Mouse (Mus musculus): Measurements from ENCODE around the gene Zhx3. TPM values are rescaled to one million over a fixed set of nuclear protein-coding genes. Genes with fewer than 3 reads are reported as not detected.
A peak's percentile ranks its signal among the peaks of the same experiment; 100 is the strongest.

Gene Zhx3
- polyA plus RNA-seq, 1 experiment from 2014 or later = 9.8 TPM

DNA sequence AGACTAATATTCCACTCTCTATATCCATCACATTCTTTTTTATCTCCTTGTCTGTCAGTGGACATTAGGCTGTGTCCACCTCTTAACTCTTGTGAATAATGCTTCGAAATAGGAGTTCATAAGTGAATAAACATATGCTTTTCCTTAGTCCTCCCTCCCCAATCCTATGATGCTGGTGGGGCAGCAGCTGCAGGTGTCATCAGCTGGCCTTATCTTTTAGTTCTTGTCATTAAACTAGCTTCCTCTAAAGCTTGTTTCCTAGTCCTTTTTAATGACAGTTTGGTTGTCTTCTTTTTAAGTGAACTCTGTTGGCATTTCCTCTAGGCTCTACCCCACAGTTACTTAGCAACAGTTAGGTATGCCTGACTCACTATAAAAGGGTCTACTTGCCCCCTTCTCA is 83.8 kb downstream of the Zhx3 start:
- no peak overlapping the region for H3K4me2 ChIP-seq (replicated peaks; ENCODE audit: low read depth, low read length)
- WGBS = 78% methylated on average over 1 of the region's 1 CpGs
- no peak for ATAC-seq (ENCODE audit: insufficient number of reproducible peaks, insufficient read depth, low FRiP score, low read depth)

DNA sequence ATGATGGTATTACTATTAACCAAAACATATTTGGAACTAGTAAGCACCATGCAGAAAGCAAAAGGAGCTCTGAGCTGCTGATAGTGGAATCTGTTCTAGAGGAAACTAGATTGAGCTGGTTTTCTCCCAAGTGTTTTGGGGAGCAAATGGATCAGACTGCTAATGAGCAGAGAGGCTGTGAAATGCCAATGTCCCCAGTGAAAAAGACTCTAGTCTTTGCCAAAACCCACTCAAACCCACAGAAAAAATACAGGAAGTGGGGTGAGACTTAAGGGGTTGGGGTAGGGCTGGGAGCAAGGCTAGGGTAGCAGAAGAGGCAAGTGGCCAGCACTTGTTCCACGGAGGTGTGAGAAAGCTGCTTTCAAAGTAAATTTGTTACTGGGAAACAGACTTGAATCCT is 86.5 kb downstream of the Zhx3 start:
- no peak overlapping the region for H3K4me3 ChIP-seq (ENCODE audit: low read depth, low read length)
- no peak overlapping the region for H3K27ac ChIP-seq (ENCODE audit: low read length)
- H3K4me2 ChIP-seq (replicated peaks; ENCODE audit: low read depth, low read length) = no peak overlapping the region
- 79% methylated on average over 1 of the region's 1 CpGs for WGBS
- H3K27me3 ChIP-seq (ENCODE audit: control insufficient read depth, insufficient read depth, low read length) = no peaks in the 10 kb centered on the region
- H3K4me1 ChIP-seq (ENCODE audit: control insufficient read depth, insufficient read depth, low read length) = no peaks in the 10 kb centered on the region
- H3K9me3 ChIP-seq (ENCODE audit: control insufficient read depth, low read depth, low read length) = no peaks in the 10 kb centered on the region
- no peak for ATAC-seq (ENCODE audit: insufficient number of reproducible peaks, insufficient read depth, low FRiP score, low read depth)
- H3K9ac ChIP-seq (replicated peaks; ENCODE audit: low read depth, low read length) = no peak overlapping the region
- H3K36me3 ChIP-seq (ENCODE audit: control insufficient read depth, insufficient read depth, low read length) = no peaks in the 10 kb centered on the region; the same call in 1 of the 2 replicates

More for the DNA sequence above, 83.8 kb downstream of the Zhx3 start:
- Histone ChIP-seq H3K27ac (ENCODE audit: low read length) (no peak overlapping the region), H3K27me3 (ENCODE audit: control insufficient read depth, insufficient read depth, low read length) (no peaks in the 10 kb centered on the region), H3K9ac (replicated peaks; ENCODE audit: low read depth, low read length) (no peak overlapping the region), H3K36me3 (ENCODE audit: control insufficient read depth, insufficient read depth, low read length) (no peaks in the 10 kb centered on the region), H3K4me3 (ENCODE audit: low read depth, low read length) (no peak overlapping the region), H3K9me3 (ENCODE audit: control insufficient read depth, low read depth, low read length) (no peaks in the 10 kb centered on the region), H3K4me1 (ENCODE audit: control insufficient read depth, insufficient read depth, low read length) (no peaks in the 10 kb centered on the region)

DNA sequence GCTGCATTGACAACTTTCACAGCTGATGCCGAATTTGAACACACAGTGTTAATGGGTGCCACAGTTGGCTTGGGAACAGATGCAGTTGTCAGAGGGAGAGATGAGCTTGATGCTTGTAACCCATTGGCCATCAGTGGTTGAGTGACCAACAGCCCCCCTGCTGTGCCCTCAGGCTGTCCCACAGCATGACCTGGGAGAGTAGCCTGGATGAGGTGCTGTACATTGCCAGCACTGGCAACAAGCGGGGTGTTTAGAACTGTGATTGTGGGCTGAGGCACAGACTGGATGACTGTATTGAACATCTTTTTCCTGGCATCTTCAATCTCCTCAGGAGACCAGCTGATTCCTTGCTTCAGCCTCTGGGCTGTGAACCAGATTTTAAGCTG is 92.0 kb downstream of the Zhx3 start:
- no peak overlapping the region for H3K4me2 ChIP-seq (replicated peaks; ENCODE audit: low read depth, low read length)
- WGBS = 95% methylated on average over 2 of the region's 2 CpGs
- no peaks in the 10 kb centered on the region for H3K27me3 ChIP-seq (ENCODE audit: control insufficient read depth, insufficient read depth, low read length)
- no peaks in the 10 kb centered on the region for H3K4me1 ChIP-seq (ENCODE audit: control insufficient read depth, insufficient read depth, low read length)
- no peaks in the 10 kb centered on the region for H3K9me3 ChIP-seq (ENCODE audit: control insufficient read depth, low read depth, low read length)
- H3K4me3 ChIP-seq (ENCODE audit: low read depth, low read length) = no peak overlapping the region
- no peak overlapping the region for H3K27ac ChIP-seq (ENCODE audit: low read length)
- H3K36me3 ChIP-seq (ENCODE audit: control insufficient read depth, insufficient read depth, low read length) = no peaks in the 10 kb centered on the region; the same call in 1 of the 2 replicates
- no peak overlapping the region for H3K9ac ChIP-seq (replicated peaks; ENCODE audit: low read depth, low read length)
- ATAC-seq (ENCODE audit: insufficient number of reproducible peaks, insufficient read depth, low FRiP score, low read depth) = no peak

DNA sequence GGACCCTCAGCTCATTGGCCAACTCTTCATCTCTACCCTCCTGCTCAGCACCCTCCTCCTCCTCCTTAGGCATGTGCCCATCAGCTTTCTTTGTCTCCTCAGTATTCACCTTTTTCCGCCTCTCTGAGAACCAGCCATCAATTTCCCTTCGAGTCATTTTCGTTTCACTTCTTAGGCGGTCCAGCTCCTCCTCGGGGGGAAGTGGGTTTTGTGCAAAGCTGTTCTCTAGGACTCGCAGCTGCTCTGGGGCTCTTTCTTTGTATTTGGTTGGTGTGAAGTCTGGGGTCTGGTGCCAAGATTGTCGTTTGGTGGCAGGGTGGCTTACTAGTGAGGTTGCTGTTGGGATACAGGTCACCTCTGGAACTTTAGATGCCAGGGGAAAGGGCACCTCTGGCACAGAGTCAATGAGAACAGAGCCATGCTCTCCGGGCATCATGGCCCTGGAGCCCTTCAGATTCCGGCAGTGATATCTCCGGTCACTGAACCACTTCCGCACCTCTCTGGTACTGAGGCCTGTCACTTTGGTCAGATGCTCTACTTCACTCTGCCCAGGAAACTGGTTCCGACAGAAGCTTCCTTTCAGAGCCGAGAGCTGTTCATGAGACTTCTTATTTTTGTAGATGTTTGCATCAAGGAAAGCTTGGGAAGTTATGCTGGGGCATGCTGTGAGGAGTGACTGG is 92.5 kb downstream of the Zhx3 start:
- H3K27ac ChIP-seq (ENCODE audit: low read length) = no peak overlapping the region
- no peak for ATAC-seq (ENCODE audit: insufficient number of reproducible peaks, insufficient read depth, low FRiP score, low read depth)

DNA sequence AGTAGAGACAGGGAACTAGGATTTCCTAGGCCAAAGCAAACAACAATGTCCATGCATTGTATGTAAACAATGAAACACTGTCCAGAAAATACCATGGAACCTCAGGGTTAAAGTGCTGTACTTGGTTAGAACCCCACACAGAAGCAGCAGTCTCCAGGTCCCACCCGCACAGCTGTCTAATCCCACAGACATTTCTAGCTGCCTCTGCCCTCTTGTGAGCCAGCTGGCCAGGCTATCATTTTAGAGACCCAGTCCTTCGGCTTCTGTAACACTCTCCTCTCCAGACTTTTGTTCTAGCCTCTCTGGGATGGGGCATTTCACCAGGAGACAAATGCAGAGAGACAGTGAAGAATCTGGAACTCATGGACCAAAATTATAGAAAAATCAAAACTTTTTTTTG is 94.8 kb downstream of the Zhx3 start:
- Histone ChIP-seq H3K27ac (ENCODE audit: low read length) (no peak overlapping the region), H3K4me2 (replicated peaks; ENCODE audit: low read depth, low read length) (no peak overlapping the region), H3K9me3 (ENCODE audit: control insufficient read depth, low read depth, low read length) (no peaks in the 10 kb centered on the region), H3K4me1 (ENCODE audit: control insufficient read depth, insufficient read depth, low read length) (no peaks in the 10 kb centered on the region), H3K27me3 (ENCODE audit: control insufficient read depth, insufficient read depth, low read length) (no peaks in the 10 kb centered on the region), H3K4me3 (ENCODE audit: low read depth, low read length) (no peak overlapping the region), H3K9ac (replicated peaks; ENCODE audit: low read depth, low read length) (no peak overlapping the region), H3K36me3 (ENCODE audit: control insufficient read depth, insufficient read depth, low read length) (no peaks in the 10 kb centered on the region; the same call in 1 of the 2 replicates)
- WGBS = 81% methylated on average over 2 of the region's 2 CpGs
- no peak for ATAC-seq (ENCODE audit: insufficient number of reproducible peaks, insufficient read depth, low FRiP score, low read depth)

More for the DNA sequence above, 92.5 kb downstream of the Zhx3 start:
- Histone ChIP-seq H3K9me3 (ENCODE audit: control insufficient read depth, low read depth, low read length) (no peaks in the 10 kb centered on the region), H3K4me2 (replicated peaks; ENCODE audit: low read depth, low read length) (no peak overlapping the region), H3K4me1 (ENCODE audit: control insufficient read depth, insufficient read depth, low read length) (no peaks in the 10 kb centered on the region), H3K36me3 (ENCODE audit: control insufficient read depth, insufficient read depth, low read length) (no peaks in the 10 kb centered on the region; the same call in 1 of the 2 replicates), H3K4me3 (ENCODE audit: low read depth, low read length) (no peak overlapping the region), H3K27me3 (ENCODE audit: control insufficient read depth, insufficient read depth, low read length) (no peaks in the 10 kb centered on the region), H3K9ac (replicated peaks; ENCODE audit: low read depth, low read length) (no peak overlapping the region)
- WGBS = 87% methylated on average over 13 of the region's 13 CpGs

DNA sequence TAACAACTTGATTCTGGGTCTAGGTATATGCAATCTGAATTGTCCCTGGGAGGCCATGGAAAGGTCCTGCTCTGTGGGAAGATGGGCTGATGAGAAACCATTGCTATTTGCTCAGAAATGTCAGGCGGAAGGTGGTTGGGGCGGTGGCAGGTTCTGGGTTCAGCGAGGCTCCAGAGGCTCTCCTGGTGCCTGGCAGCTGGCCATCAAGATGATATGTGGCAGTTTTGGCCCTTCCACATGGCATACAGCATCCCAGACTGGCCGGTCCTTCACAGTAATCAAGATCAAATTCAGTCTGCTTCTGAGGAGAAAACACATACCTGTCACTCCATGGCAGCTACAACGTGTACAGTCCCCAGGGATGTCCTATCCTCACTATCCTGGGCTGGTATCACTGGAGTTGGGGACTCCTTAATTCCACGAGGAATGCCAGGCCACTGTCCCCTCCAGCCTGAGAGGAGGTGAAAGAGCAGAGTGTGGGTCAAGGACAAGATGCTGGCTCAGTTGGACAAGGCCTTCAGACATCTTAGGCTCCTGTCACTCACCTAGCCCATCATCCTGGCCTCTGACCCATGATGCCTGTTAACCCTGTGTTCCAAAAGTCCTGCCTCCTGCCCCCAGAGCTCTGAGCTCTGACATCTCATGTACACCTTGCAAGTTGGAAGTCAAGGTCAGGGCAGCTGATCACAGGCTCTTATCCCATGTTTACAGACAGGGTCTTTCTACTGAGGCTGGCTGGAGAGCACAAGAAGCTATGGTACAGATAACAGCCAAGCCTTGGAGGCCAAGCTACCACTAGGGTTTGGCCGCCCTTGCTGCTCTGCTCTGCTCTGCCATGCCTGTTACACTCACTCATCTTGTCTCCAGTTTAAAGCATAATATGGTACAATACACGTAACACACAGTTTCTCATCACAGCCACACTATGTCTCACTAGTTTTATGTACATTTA is 101.2 kb downstream of the Zhx3 start:
- no peak overlapping the region for H3K27ac ChIP-seq (ENCODE audit: low read length)
- no peak overlapping the region for H3K4me2 ChIP-seq (replicated peaks; ENCODE audit: low read depth, low read length)
- H3K9me3 ChIP-seq (ENCODE audit: control insufficient read depth, low read depth, low read length) = no peaks in the 10 kb centered on the region
- no peak overlapping the region for H3K9ac ChIP-seq (replicated peaks; ENCODE audit: low read depth, low read length)
- ATAC-seq (ENCODE audit: insufficient number of reproducible peaks, insufficient read depth, low FRiP score, low read depth) = peak; percentile 35; the same call in 1 of the 2 replicates
- H3K27me3 ChIP-seq (ENCODE audit: control insufficient read depth, insufficient read depth, low read length) = no peaks in the 10 kb centered on the region
- H3K4me1 ChIP-seq (ENCODE audit: control insufficient read depth, insufficient read depth, low read length) = no peaks in the 10 kb centered on the region
- 81% methylated on average over 8 of the region's 8 CpGs for whole genome bisulfite sequencing
- H3K36me3 ChIP-seq (ENCODE audit: control insufficient read depth, insufficient read depth, low read length) = peaks cover 3% of the 10 kb centered on the region; the same call in 1 of the 2 replicates
- no peak overlapping the region for H3K4me3 ChIP-seq (ENCODE audit: low read depth, low read length)

DNA sequence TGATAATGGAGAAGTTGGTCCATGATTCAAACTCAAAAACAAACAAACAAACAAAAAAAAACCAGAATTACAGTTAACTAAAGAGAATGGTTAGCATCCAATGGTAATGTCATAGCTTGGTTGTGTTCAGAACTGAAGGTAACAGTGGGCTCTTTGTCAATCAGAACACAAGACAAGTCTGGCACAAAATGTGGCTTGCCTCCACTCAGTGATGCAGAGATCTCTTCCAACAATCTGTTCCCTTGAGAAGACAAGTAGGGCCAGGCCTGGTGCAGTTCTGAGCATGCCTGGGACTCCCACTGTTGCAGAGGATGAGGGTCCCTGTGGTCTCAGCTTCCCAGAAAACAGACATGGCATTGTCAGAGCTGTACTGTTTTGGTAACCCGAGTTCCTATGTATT is 101.9 kb downstream of the Zhx3 start:
- Histone ChIP-seq H3K27ac (ENCODE audit: low read length) (no peak overlapping the region), H3K4me2 (replicated peaks; ENCODE audit: low read depth, low read length) (no peak overlapping the region), H3K9me3 (ENCODE audit: control insufficient read depth, low read depth, low read length) (no peaks in the 10 kb centered on the region), H3K4me3 (ENCODE audit: low read depth, low read length) (no peak overlapping the region), H3K27me3 (ENCODE audit: control insufficient read depth, insufficient read depth, low read length) (no peaks in the 10 kb centered on the region), H3K36me3 (ENCODE audit: control insufficient read depth, insufficient read depth, low read length) (peaks cover 3% of the 10 kb centered on the region; the same call in 1 of the 2 replicates), H3K9ac (replicated peaks; ENCODE audit: low read depth, low read length) (no peak overlapping the region), H3K4me1 (ENCODE audit: control insufficient read depth, insufficient read depth, low read length) (no peaks in the 10 kb centered on the region)
- 75% methylated on average over 1 of the region's 1 CpGs for WGBS
- no peak for ATAC-seq (ENCODE audit: insufficient number of reproducible peaks, insufficient read depth, low FRiP score, low read depth)

DNA sequence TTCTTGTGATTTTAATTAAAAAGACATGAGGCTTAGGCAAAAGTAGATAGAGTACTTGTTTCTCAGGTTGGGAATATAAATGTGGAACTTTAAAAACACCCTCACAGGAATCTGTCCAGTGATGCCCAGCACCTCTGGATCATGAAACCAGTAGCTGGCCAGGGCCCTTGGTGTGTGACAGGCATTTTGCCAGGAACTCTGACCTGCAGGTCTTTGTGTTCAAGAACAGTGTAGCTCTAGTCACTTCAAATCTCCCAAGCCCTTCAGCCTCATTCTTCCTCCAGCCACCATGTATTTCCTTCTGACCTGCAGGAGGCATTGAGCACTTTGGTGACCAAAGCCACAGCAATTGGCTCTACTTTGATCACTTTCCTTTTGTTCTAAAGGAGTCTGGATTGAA is 102.4 kb downstream of the Zhx3 start:
- H3K36me3 ChIP-seq (ENCODE audit: control insufficient read depth, insufficient read depth, low read length) = peaks cover 3% of the 10 kb centered on the region; the same call in 1 of the 2 replicates
- H3K9me3 ChIP-seq (ENCODE audit: control insufficient read depth, low read depth, low read length) = no peaks in the 10 kb centered on the region
- no peak overlapping the region for H3K4me2 ChIP-seq (replicated peaks; ENCODE audit: low read depth, low read length)
- H3K27ac ChIP-seq (ENCODE audit: low read length) = no peak overlapping the region
- H3K4me3 ChIP-seq (ENCODE audit: low read depth, low read length) = no peak overlapping the region
- ATAC-seq (ENCODE audit: insufficient number of reproducible peaks, insufficient read depth, low FRiP score, low read depth) = no peak
- no peak overlapping the region for H3K9ac ChIP-seq (replicated peaks; ENCODE audit: low read depth, low read length)
- H3K4me1 ChIP-seq (ENCODE audit: control insufficient read depth, insufficient read depth, low read length) = no peaks in the 10 kb centered on the region
- H3K27me3 ChIP-seq (ENCODE audit: control insufficient read depth, insufficient read depth, low read length) = no peaks in the 10 kb centered on the region

Data from stomach, embryonic 14.5 days (tissue).